Mouse (Mus musculus) midbrain, embryonic 14.5 days (tissue): ENCODE measurements around the gene Nudt22. TPM values are rescaled to one million over a fixed set of nuclear protein-coding genes. Genes with fewer than 3 reads are reported as not detected.

Experiments used
- ATAC-seq: fragments of 200-750 bp; cut with Nextera tagmentation; 2 replicates; pipeline ENCODE4 v1.8.0; 2017; ENCODE audit warnings: moderate number of reproducible peaks, moderate library complexity; ENCODE audit not compliant: low FRiP score, low TSS enrichment
- DNase-seq: peaks from one replicate; pipeline ENCODE4 v3.0.0-alpha.2; 2015
- H3K27ac ChIP-seq: fragments of 300-500 bp; sonication (generic); replicated peaks from 2 replicates; pipeline ENCODE4 v1.5.1; 2014; ENCODE audit warnings: mild to moderate bottlenecking, low read depth, low read length, moderate library complexity
- H3K27me3 ChIP-seq: fragments of 300-500 bp; sonication (generic); 2 replicates; pipeline ENCODE4 v1.6.1; 2014; ENCODE audit warnings: low read length, control low read depth, mixed read lengths; ENCODE audit not compliant: control insufficient read depth, insufficient read depth
- H3K36me3 ChIP-seq: fragments of 300-500 bp; sonication (generic); 2 replicates; pipeline ENCODE4 v1.6.1; 2014; ENCODE audit warnings: low read length, control low read depth; ENCODE audit not compliant: control insufficient read depth, insufficient read depth
- H3K4me1 ChIP-seq: fragments of 300-500 bp; sonication (generic); 2 replicates; pipeline ENCODE4 v1.6.1; 2014; ENCODE audit warnings: mild to moderate bottlenecking, antibody characterized with exemption, low read length, control low read depth; ENCODE audit not compliant: control insufficient read depth, insufficient read depth
- H3K4me2 ChIP-seq: fragments of 300-500 bp; sonication (generic); 2 replicates; pipeline ENCODE4 v1.6.1; 2014; ENCODE audit warnings: mild to moderate bottlenecking, low read length, moderate library complexity
- H3K4me3 ChIP-seq: fragments of 300-500 bp; sonication (generic); replicated peaks from 2 replicates; pipeline ENCODE4 v1.5.1; 2014; ENCODE audit warnings: low read depth, low read length
- H3K9ac ChIP-seq: fragments of 300-500 bp; sonication (generic); replicated peaks from 2 replicates; pipeline ENCODE4 v1.6.1; 2014; ENCODE audit warnings: mild to moderate bottlenecking, low read length, moderate library complexity
- H3K9me3 ChIP-seq: fragments of 300-500 bp; sonication (generic); 2 replicates; pipeline ENCODE4 v1.6.1; 2016; ENCODE audit warnings: low read length, control low read depth, mixed read lengths; ENCODE audit not compliant: control insufficient read depth
- WGBS: fragments of 180-500 bp; shearing (Covaris S2); extraction: QIAGEN DNeasy Blood & Tissue Kit; methylation state at CpG from one replicate; pipeline ENCODE4 v1.1.7; 2014; 5-methylcytosine and 5-hydroxymethylcytosine counted together
- polyA plus RNA-seq: library from polyadenylated mRNA; unstranded; fragments of >200 nt; fragmentation: Nextera tagmentation; extraction: Ambion mirVana; gene quantifications from 2 replicates; pipeline ENCODE4 v1.2.1, GENCODE M21; 2014

Nudt22 gene
- polyA plus RNA-seq, 1 experiment from 2014 or later: 20.2 TPM

GRCm38 (mm10) chr19:6975537-6976521 is 20.1 kb downstream of the Nudt22 start, which contains the start of gene Plcb3:
Plcb3 (minus strand) TSS chr19:6976470.
- Histone ChIP-seq H3K4me1 (peaks cover 36% of the 10 kb centered on the region), H3K4me2 (peak within 1 kb of the TSS; percentile 78), H3K27ac (peak within 1 kb of the TSS; percentile 95), H3K9me3 (no peaks in the 10 kb centered on the region), H3K9ac (peak within 1 kb of the TSS; percentile 79), H3K27me3 (no peaks in the 10 kb centered on the region), H3K36me3 (peaks cover 22% of the 10 kb centered on the region), H3K4me3 (peak within 1 kb of the TSS; percentile 74)
- ATAC-seq: no peak
- peak; percentile 83 for DNase-seq
- under 1% methylated on average over 16 of the region's 16 CpGs for WGBS

DNA sequence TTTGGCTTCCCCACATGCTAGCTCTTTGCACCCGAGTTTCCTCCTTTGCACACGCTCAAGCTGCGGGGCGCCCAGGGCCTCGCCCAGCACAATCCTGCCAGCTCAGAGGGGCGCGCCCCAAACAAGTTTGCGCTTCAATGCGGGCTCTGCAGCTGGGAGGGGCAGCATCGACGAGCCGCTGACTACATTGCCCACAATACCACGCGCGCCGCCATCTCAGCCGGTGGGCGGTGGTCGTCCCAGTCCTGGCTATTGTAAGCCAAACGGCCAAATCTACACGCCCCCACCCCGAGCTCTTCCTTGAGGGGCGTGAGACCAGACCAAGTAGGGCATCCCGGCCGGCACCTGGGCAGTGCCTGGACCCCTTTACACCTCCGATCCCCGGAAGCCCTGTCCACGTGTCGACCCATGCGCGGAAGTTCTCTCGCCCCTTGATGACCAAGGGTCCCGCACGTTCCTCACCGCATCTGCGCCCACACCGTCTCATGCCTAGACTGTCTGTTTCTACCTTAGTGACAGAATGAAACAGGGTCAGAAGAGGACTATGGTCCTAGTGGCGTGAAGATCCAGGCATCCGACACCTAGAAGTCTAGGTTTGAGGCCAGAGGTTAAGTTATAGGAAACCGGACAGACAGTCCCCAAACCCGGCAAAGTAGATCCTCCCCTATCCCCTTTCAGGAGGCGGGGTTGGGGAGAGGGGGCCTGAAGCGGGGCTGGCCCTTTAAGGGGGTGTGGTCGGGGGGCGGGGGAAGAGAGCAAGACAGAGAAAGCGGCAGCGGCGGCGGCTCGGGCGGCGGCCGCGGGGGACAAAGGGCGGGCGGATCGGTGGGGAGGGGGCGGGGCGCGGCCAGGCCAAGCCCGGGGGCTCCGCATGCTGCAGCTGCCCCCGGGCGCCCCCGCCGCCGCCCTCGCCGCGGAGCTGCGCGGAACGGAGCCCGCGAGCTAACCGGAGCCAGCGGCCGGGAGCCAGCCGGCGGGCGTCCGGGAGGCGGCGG is 21.4 kb downstream of the Nudt22 start, which contains the start of gene Ppp1r14b:
Ppp1r14b (plus strand) TSS at position 758 of the 995 bp plus-strand sequence.
- H3K9me3 ChIP-seq: no peaks in the 10 kb centered on the region
- H3K27ac ChIP-seq: peak within 1 kb of the TSS; percentile 95
- DNase-seq (peak; percentile 93), ATAC-seq (peak; percentile 75)
- peaks cover 22% of the 10 kb centered on the region for H3K36me3 ChIP-seq
- WGBS: under 1% methylated on average over 82 of the region's 84 CpGs
- peak within 1 kb of the TSS; percentile 74 for H3K4me3 ChIP-seq
- H3K4me2 ChIP-seq: peak within 1 kb of the TSS; percentile 78
- H3K9ac ChIP-seq: peak within 1 kb of the TSS; percentile 79
- H3K27me3 ChIP-seq: peaks cover 5% of the 10 kb centered on the region; the same call in 1 of the 2 replicates
- peaks cover 44% of the 10 kb centered on the region for H3K4me1 ChIP-seq

GRCm38 (mm10) chr19:6973581-6974190 is 22.2 kb downstream of the Nudt22 start:
- Histone ChIP-seq H3K27ac (peak overlapping the region; percentile 95), H3K27me3 (peaks cover 13% of the 10 kb centered on the region), H3K4me3 (peak overlapping the region; percentile 74), H3K36me3 (peaks cover 22% of the 10 kb centered on the region), H3K4me2 (peak overlapping the region; percentile 78), H3K9me3 (no peaks in the 10 kb centered on the region), H3K4me1 (peaks cover 35% of the 10 kb centered on the region), H3K9ac (peak overlapping the region; percentile 79)
- no peak for ATAC-seq
- WGBS: 42% methylated on average over 12 of the region's 12 CpGs
- peak; percentile 22 for DNase-seq

- ATAC-seq (no peak), DNase-seq (no peak)
- H3K36me3 ChIP-seq: peaks cover 9% of the 10 kb centered on the region
- H3K4me3 ChIP-seq: no peak overlapping the region
- WGBS: 80% methylated on average over 13 of the region's 13 CpGs
- H3K27me3 ChIP-seq: peaks cover 20% of the 10 kb centered on the region
- peaks cover 24% of the 10 kb centered on the region for H3K4me1 ChIP-seq
- H3K9ac ChIP-seq: no peak overlapping the region
- H3K4me2 ChIP-seq: no peak overlapping the region
- no peak overlapping the region for H3K27ac ChIP-seq
- H3K9me3 ChIP-seq: no peaks in the 10 kb centered on the region
Observed at GRCm38 (mm10) chr19:6972247-6972917, 23.5 kb downstream of the Nudt22 start.

DNA sequence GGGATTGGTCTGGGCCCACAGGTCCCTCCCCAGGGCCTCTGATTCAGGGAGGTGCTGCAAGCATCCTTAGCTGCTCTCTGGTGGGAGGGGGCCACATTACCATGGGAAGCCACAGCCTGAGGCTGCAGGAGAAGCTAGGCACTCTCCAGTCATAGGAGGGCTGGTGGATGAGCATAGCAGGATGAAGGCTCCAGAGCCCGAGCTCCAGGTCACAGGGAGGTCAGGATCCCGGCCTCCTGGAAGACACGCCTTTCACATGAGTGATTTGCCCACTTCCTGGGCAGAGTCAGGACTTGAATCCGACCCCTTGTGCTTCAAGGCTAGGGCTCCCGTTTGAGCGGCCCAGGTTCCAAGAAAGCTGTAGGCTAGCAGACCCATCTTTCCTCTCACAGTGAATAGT is 24.3 kb downstream of the Nudt22 start:
- H3K4me3 ChIP-seq: no peak overlapping the region
- no peak for DNase-seq
- WGBS: 57% methylated on average over 6 of the region's 6 CpGs
- H3K9ac ChIP-seq: no peak overlapping the region
- ATAC-seq: no peak
- peaks cover 4% of the 10 kb centered on the region; the same call in 1 of the 2 replicates for H3K36me3 ChIP-seq
- H3K27me3 ChIP-seq: peaks cover 20% of the 10 kb centered on the region
- no peaks in the 10 kb centered on the region for H3K9me3 ChIP-seq
- no peak overlapping the region for H3K27ac ChIP-seq
- no peak overlapping the region for H3K4me2 ChIP-seq
- H3K4me1 ChIP-seq: peaks cover 19% of the 10 kb centered on the region

GRCm38 (mm10) chr19:6970460-6971085 is 25.3 kb downstream of the Nudt22 start:
- H3K9ac ChIP-seq: no peak overlapping the region; the same call in 1 of the 2 replicates

DNA sequence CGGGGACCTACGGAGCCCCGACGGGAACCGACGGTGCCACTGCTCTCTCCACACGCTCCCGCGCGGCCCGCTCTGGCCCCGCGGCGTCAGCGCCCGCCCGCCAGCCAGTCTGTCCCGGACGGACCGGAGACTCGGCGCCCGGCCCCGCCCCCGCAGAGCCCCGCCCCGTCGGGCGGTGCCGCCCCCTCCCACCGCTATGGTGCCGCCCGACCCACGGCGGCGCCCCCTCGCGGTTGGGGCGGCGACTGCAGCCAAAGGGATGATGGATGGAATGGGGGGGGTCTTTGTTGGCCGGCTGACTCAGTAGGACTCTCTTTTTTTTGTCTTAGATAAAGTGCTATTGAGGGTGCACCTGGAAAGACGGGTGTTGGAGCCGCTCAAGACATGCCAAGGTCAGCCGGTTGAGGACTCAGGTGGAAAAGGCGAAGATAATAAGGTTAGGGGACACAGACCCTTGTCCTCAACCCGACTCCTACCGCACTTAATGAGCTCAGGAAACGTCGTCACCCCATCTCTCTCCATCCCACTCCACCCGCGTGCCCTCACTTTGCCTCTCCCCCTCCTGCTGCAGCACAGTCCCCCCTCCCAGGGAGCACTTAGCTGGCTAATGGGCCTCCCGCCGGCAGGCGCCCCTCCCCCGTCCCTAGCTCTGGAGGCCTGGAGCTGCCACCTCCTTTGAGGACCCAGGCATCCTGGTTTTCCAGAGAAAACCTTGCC is 26.1 kb downstream of the Nudt22 start:
- Histone ChIP-seq H3K9me3 (no peaks in the 10 kb centered on the region), H3K4me1 (peaks cover 12% of the 10 kb centered on the region), H3K4me3 (peak overlapping the region; percentile 28), H3K9ac (no peak overlapping the region; the same call in 1 of the 2 replicates), H3K36me3 (no peaks in the 10 kb centered on the region), H3K4me2 (peak overlapping the region; percentile 46), H3K27me3 (peaks cover 20% of the 10 kb centered on the region), H3K27ac (no peak overlapping the region)
- DNase-seq: peak; percentile 53
- WGBS: 1% methylated on average over 55 of the region's 55 CpGs
- ATAC-seq: no peak

More at GRCm38 (mm10) chr19:6970460-6971085, 25.3 kb downstream of the Nudt22 start:
- 15% methylated on average over 11 of the region's 11 CpGs for WGBS
- no peak for DNase-seq
- H3K36me3 ChIP-seq: no peaks in the 10 kb centered on the region
- no peak overlapping the region for H3K27ac ChIP-seq
- ATAC-seq: no peak
- H3K27me3 ChIP-seq: peaks cover 20% of the 10 kb centered on the region
- no peaks in the 10 kb centered on the region for H3K9me3 ChIP-seq
- H3K4me1 ChIP-seq: peaks cover 12% of the 10 kb centered on the region
- H3K4me2 ChIP-seq: peak overlapping the region; percentile 46
- H3K4me3 ChIP-seq: no peak overlapping the region
